Mouse (Mus musculus) heart, adult 2 months (tissue): ENCODE measurements around the gene 9230104L09Rik.

Source experiments
- CTCF ChIP-seq: fragments of 200-600 bp; IDR thresholded peaks from 2 replicates; pipeline ENCODE4 v1.8.1; 2022; ENCODE audit warnings: antibody characterized with exemption, mild to moderate bottlenecking, moderate library complexity
- EP300 ChIP-seq: fragments of 200-500 bp; IDR thresholded peaks from 2 replicates; pipeline ENCODE4 v1.6.1; 2011; ENCODE audit warnings: low read depth, low read length, control low read depth; ENCODE audit not compliant: insufficient read depth

DNA sequence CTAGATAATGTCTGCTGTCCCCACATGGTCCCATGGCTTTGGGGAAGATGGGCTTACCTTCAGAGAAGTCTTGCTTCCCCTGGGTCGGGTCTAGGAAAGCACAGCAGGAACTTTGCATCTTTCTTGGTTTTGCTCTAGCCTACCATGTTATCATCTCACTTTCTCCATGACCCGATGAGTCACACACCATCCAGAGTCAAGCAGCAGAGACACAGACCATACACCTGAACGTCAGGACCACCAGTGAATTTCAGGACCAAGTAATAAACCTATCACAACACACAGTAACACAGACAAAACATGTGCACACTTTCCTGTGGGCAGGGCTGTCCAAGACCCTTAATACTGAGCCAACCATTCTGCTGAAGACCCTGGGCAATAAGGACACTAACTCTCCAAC, 5.7 kb upstream of the 9230104L09Rik start:
- TF ChIP-seq CTCF (no peak), EP300 (0 out of 2 replicates have a peak, but pooled peaks have one; percentile 11)
